Mouse (Mus musculus): ENCODE measurements around the gene 4933407L21Rik.

The 4933407L21Rik gene

GRCm38 (mm10) chr1:85928057-85928687, at the start of gene 4933407L21Rik:
Gene 4933407L21Rik (plus strand): TSS chr1:85928483.
- peak; percentile 92 for DNase-seq (ENCODE audit: low read depth, low spot score)

GRCm38 (mm10) chr1:85882003-85882402, 46.3 kb upstream of the 4933407L21Rik start:
- no peak for DNase-seq (ENCODE audit: low read depth, low spot score)

- no peak for DNase-seq (ENCODE audit: low read depth, low spot score)
Measured at GRCm38 (mm10) chr1:85887221-85887620, 41.1 kb upstream of the 4933407L21Rik start.

GRCm38 (mm10) chr1:85894231-85894747, 34.0 kb upstream of the 4933407L21Rik start, which contains the start of gene Itm2c:
Gene Itm2c (plus strand): TSS chr1:85894281.
- no peak for DNase-seq (ENCODE audit: low read depth, low spot score)

DNA sequence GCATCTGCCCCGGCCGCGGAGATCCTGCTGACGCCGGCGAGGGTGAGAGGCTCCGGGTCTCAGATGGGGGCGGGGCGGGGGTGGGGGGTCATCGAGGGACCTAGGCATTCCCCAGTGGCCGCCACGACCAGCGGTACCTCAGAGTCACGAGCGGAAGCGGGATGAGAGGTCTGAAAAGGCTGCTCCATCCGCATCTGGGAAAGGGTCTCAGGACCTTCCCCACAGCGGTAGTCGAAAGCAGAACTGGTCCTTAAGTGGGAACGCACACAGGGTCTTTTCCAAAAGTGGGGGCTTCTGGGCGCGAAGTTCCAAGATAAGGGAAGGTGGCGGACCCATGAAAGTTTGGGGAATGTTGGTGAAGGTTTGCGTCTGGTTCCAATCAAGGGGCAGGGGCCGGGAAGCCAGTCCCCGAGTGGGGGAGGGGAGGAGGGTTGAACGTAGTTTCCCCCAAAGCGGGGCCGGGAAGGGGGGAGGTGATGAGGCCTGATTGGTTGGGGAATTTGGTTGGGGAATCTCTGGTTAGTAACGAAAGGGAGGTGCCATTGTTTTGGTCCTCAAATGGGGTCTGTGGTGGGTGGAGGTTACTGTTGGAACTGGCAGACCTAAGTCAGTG, 33.4 kb upstream of the 4933407L21Rik start:
- no peak for DNase-seq (ENCODE audit: low read depth, low spot score)

DNA sequence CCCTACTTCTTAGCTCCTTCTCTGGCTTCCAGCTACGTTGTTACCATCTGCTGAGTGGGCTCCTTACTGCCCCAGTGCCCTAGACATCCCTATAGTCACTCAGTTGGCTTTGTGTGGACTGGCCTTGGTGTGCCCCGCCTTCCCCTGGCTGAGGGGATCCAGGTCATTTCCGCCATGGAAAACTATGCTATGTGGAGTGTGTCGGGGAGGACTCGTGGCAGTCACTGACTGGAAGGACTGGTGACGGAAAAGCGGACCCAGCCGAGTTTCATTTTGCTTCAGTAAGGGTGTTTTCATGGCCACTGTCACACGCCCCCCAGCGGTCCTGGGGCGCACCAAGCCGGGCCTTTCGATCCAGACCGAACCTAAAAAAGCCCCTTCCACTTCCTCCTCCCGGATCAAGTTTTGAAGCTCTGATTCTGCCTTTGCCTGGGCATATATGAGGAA, 32.9 kb upstream of the 4933407L21Rik start:
- DNase-seq (ENCODE audit: low read depth, low spot score), result no peak

DNA sequence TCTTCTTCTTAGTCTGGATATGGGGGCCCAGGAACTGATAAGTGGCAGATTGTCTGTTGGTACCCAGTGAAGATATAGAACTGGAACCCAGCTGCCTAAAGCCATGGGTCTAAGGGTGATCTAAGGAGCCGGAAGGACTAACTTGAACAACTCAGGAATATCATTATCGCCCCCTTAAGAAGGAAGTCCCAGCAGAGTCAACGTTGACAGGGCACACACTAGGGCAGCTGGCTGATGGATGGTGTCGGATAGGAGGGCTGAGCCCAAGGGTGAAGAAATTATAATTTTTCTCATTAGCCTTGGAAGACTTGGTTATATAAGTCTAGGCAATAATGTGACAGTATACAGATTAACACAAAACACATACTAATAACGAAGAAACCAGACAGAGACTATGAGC, 32.2 kb upstream of the 4933407L21Rik start:
- no peak for DNase-seq (ENCODE audit: low read depth, low spot score)

DNA sequence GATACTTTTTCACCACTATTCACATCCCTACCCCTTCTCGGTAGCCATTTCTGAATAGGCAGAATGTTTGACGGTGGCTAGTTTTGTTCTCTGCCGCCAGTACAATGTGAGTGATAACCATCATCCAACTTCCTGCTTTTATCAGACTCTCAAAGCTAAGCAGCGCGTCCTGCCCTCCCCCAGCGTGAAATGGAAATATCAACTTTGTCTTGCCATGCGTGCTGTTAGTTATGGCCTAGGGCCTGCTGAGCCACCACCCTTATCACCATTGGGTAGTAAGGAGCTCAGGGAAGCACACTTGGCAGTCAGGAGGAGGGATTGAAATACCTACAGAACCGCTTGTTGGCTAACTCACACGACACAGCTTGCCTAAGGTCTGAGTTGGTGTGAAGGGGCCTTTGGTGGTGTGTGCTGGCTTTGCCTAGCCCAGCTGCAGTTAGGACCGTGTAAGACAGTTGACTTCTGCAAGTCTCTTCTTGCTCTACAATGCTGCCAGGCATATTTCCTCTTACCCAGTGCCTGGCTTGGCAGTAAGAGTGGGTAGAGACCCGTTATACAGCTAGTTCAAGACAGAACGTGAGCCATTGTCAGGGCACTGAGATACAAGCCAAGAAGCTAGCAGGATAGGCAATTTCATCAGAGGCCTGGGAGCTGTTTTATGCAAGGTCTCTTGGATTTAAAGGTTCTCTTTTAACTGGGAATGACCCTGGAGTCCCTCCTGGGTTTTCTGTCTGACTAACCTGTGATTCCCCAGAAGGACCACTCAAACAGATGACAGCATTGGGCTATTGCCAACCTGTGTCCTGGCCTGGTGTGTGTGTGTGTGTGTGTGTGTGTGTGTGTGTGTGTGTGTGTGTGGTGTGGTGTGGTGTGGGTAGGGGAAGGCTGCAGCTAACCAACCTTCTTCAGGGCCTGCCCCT, 31.2 kb upstream of the 4933407L21Rik start:
- DNase-seq (ENCODE audit: low read depth, low spot score), result no peak

DNA sequence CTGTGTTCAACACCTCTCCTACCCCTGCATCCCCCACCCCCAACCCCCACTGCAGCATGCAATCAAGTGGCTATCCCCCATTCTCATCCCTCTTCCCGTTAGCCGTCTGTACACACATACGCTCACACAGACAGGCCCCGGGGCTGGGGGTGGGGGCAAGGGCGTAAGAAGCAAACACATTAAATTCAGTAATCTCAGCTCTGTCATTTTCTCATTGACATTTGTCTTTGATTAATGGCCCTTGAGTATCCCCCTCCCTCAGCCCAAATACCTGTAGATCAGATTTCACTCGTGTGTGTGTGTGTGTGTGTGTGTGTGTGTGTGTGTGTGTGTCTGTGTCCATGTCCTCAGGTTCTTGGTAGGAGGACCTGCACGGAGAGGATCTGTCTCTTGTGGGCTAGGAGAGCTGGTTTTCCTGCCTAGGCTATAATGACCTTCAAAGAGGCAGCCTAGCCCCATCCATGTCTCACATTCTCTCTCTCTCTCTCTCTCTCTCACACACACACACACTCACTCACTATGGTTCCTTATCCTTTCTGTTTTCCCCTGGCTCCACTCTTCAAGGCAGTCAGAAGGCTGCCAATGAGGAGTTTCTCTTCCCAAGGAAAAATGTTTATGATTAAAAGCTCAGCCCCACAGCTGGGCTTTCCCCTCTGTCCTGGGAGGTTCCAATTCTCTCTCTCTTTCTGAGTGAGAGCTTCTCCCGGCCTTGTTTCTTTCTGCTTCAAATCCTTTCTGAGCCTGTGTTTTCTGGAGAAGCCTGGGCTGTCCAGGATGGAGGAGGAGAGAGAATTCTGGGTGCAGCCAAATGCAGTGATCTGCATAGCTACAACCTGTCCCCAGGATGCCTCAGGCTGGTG, 30.2 kb upstream of the 4933407L21Rik start:
- no peak for DNase-seq (ENCODE audit: low read depth, low spot score)

DNA sequence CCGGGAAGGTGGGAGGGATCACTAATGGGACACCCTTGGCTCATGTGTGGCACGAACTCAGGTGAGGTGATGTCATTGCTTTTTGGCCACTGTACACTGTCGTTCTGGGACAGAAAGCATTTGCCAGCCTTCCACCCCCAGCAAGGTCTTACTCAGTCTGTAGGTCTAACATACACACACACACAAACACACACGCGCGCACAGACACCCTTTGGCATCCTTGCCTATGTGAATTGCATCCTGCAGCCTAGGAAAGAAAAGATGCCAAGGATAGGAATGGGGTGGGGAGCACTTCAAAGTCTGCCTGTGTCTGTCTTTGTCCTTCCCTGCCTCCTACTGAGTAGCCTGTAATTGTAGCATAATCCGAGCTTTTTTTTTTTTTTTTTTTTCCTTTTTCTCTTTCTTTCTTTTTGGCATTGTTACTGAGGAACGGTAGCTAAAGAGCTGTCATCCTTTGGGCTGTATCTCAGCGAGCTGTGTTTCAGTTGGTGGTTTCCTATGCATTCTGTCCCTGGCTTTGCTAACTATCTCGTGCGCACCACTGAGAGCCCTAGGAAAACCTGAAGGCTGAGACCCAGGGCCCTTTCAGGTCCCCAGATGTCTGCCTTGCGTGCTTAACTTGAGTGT, 29.4 kb upstream of the 4933407L21Rik start:
- no peak for DNase-seq (ENCODE audit: low read depth, low spot score)

DNA sequence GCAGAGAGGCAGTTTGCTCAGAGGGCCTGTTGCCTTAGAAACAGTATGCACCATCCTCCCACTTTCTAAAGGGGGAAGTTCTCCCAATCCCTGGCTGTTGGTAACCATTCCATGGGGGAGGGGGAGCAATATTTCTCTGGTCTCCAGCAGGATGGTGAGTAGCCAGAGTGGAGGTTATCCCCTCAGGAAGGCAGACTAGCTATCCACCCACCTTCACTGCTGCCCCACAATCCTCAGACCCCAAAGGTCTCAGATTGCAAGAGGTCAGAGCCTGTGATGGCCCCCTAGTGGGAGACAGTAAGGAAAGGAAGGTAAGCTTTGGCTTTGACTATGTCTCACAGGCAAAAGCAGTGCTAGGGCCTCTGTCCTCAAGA, 28.9 kb upstream of the 4933407L21Rik start:
- DNase-seq (ENCODE audit: low read depth, low spot score), result no peak

GRCm38 (mm10) chr1:85900521-85901333, 27.6 kb upstream of the 4933407L21Rik start:
- DNase-seq (ENCODE audit: low read depth, low spot score), result no peak

GRCm38 (mm10) chr1:85901516-85902107, 26.7 kb upstream of the 4933407L21Rik start:
- DNase-seq (ENCODE audit: low read depth, low spot score), result no peak

DNA sequence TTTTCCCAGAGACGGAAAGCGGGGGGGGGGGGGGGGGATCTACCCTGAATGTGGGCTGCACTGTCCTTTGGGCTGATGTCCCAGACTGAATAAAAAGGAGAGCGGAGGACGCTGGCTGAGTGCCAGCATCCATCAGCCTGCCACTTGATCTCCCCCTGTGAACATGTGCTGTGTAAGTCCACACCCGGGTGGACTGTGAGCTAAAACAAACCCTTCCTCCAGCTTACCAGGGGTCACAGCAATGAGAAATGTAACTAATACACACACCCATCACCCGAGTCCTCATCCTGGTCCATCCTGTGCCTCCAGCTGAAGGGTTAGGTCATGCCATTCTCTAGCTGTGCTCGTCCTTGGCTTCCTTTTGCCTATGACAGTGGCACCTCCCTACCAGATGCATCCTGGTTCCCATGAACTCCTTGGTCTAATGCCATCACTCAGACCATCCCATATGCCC, 26.1 kb upstream of the 4933407L21Rik start:
- DNase-seq (ENCODE audit: low read depth, low spot score), result no peak

DNA sequence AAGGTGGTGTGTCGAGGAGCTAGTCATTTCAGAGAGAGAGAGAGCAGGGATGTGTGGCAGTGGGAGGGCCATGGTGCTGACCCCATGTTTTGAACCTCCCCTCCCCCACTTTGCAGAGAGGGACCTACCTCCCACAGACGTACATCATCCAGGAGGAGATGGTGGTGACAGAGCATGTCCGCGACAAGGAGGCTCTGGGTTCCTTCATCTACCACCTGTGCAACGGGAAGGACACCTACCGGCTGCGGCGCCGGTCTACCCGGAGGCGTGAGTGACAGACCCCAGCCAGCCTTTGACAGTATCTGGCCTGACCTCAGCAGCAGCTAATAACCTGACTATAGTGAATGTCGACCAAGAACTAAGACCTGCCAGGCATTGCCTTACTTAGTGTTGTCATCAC, 21.4 kb upstream of the 4933407L21Rik start:
- no peak for DNase-seq (ENCODE audit: low read depth, low spot score)

- no peak for DNase-seq (ENCODE audit: low read depth, low spot score)
Measured at GRCm38 (mm10) chr1:85908754-85909590, 19.3 kb upstream of the 4933407L21Rik start.

DNA sequence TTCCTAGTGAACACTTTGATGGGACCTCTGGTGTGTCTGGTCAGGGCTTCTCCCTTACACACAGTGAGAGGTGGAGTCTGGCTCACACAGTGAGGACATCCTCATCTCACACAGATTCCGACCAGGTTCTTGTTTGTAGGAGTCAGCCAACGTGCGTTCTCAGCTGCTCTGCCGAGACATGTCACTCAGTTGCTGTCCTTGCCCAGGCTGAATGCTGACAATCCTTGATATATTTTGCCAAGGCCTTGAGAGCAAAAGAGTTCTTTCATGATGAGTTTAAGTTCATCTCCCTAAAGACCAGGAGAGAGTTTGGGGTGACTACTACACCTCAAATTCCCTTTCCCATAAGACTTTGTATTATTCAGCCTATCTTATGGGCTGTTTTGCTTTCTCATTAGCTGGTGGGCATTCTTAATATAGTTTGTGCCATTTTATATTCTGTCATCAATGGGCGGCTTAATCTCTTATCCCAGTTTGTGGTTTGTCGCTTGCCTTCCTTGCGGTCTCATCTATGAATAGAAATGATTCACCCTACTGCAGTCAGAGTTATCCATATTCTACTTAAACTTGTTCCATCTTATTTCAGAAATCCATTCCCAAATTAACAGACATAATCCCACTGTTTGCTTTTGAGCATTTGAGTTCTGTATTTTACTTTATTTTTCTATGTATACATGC, 15.1 kb upstream of the 4933407L21Rik start:
- no peak for DNase-seq (ENCODE audit: low read depth, low spot score)

- DNase-seq (ENCODE audit: low read depth, low spot score), result no peak
Measured at GRCm38 (mm10) chr1:85915890-85916289, 12.4 kb upstream of the 4933407L21Rik start.

Measured in telencephalon, adult 2 months (tissue).